Mouse (Mus musculus): ENCODE data around the gene Pml. TPM values are rescaled to one million over a fixed set of nuclear protein-coding genes. Genes with fewer than 3 reads are reported as not detected.

Gene Pml
- polyA plus RNA-seq, 1 experiment from 2014 or later, result 15.5 TPM

DNA sequence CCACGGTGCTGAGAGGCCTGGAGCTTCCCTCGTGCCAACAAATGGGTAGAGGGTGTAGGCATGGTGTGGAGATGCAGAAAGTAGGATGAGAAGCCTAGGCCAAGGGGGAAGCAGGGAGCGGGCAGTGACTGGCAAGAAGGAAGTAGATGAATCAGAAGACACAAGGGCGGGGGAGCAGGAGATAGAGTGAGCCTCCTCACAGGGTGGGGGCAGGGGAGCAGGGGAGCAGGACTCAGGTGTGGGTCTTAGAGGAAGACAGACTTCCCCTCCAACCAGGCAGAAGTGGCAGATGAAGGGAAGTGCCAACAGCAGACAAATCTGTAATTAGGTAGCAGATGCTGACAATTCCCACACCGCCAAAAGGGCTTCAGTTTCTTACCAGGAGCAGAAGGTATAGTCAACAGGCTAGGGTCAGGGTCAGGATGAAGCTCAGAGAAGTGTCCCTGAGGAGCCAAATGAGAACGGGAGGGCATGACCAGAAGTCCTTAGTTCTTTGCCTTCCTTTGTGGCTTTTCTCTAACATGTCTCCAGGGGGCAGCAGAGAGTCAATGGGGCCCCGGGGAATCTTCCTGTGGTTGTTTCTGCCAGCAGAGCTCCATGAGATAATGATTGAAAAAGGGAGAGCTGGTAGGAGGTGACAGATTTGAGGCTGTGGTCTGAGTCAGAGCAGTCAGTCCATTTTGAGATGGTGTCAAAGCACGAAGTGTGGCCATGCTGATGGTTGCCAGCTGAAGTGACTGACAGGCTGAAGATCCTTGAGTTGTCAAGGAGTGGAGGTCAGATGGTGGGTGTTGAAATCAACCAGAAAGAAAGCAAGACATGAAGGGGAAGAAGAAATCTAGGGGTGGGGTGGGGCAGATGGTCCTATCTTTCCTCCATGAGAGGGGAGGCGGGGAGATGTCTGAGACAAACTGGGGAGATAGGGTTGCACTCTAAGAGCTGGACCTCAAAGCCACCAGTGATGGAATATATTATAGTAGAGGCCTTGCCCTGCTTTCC lies 23.4 kb downstream of the Pml start:
- Histone ChIP-seq H3K27me3 (replicated peaks) (no peaks in the 10 kb centered on the region), H3K27ac (no peak overlapping the region), H3K9ac (no peak overlapping the region), H3K4me2 (no peak overlapping the region), H3K4me1 (no peaks in the 10 kb centered on the region), H3K36me3 (peaks cover 27% of the 10 kb centered on the region), H3K9me3 (no peaks in the 10 kb centered on the region), H3K4me3 (replicated peaks) (no peak overlapping the region)
- WGBS, result 62% methylated on average over 9 of the region's 9 CpGs
- no peak for ATAC-seq (ENCODE audit: insufficient read depth, low FRiP score, low read depth)

DNA sequence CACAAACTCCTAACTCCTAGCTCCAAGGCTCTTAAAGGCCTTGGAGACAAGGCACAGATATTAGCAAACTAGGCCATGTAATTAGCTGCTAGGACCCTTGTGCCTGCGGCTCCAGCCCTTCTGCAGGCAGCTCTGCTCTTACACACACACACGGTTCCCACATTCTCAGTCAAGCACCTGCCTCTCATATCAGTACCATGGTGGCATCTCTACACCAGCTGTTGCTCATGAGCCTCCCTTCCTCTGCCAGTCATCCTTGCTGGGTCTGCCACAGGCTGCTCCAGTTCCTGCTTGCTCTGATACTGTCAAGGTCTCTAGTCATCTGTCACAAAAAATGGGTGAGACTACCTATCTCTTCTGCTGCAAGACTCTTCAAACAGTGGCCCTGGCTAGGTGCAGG lies 25.2 kb downstream of the Pml start:
- H3K9ac ChIP-seq, result no peak overlapping the region
- H3K9me3 ChIP-seq, result no peaks in the 10 kb centered on the region
- H3K27ac ChIP-seq, result no peak overlapping the region
- no peak for ATAC-seq (ENCODE audit: insufficient read depth, low FRiP score, low read depth)
- H3K4me2 ChIP-seq, result no peak overlapping the region
- no peak overlapping the region for H3K4me3 ChIP-seq (replicated peaks)
- H3K36me3 ChIP-seq, result peaks cover 20% of the 10 kb centered on the region
- 85% methylated on average over 2 of the region's 2 CpGs for WGBS
- no peaks in the 10 kb centered on the region for H3K4me1 ChIP-seq
- no peaks in the 10 kb centered on the region for H3K27me3 ChIP-seq (replicated peaks)

DNA sequence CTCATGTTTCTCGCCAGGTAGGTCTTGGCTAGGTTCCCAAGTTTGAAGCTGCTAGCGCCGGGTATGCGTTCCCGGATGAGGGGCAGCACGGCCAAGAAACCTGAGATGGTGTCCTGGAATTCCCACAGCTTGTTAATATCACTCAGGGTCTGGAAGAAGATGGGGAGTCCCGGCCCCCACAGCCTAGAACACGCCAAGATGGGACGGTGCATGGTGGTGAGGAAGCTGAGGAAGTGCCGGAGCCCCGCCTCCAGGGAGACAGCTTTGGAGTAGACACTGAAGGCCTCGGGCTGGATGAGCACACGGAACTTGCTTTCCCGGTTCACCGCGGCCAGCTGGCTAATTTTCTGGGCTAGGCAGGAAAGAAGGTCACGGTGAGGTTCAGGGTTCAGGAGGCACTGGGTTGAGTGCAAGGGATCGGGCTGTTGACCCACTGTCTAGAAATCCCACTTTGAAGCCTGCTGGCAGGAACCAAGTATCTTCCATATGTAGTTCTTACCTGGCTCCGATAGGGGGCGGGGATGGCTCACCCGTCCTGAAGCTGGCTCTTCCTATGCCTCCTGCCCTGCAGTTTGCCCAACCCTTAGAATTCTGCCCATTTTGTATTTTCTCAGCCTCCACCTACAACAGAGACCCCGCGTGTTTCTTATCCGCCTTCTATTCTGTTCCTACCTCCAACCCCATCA lies 29.2 kb downstream of the Pml start:
- Histone ChIP-seq H3K4me1 (no peaks in the 10 kb centered on the region), H3K27ac (no peak overlapping the region), H3K9me3 (no peaks in the 10 kb centered on the region), H3K36me3 (0 out of 2 replicates have a peak, but pooled peaks cover 8% of the 10 kb centered on the region), H3K4me2 (no peak overlapping the region), H3K9ac (no peak overlapping the region), H3K27me3 (replicated peaks) (no peaks in the 10 kb centered on the region), H3K4me3 (replicated peaks) (no peak overlapping the region)
- WGBS, result 71% methylated on average over 24 of the region's 24 CpGs
- ATAC-seq (ENCODE audit: insufficient read depth, low FRiP score, low read depth), result no peak

DNA sequence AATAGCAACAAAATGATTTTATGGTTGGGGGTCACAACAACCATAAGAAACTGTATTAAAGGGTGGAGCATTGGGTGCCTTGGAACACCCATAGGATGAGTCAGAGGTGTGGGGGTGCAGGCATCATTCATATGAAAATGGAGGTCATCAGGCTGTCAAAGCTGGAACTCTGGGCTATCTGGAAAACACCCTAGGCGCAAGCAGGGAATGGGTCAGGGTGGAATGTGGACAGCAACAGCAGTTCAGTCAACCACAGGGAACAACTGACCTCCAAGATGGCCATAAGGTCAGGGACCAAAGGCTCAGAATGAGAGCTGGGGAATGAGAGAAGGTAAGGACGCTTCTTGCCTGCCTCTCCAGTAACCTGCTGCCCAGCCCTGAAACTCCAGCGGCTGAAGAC lies 31.0 kb downstream of the Pml start:
- 94% methylated on average over 3 of the region's 3 CpGs for WGBS
- H3K4me1 ChIP-seq, result peaks cover 4% of the 10 kb centered on the region
- H3K4me2 ChIP-seq, result no peak overlapping the region
- H3K4me3 ChIP-seq (replicated peaks), result no peak overlapping the region
- H3K9me3 ChIP-seq, result no peaks in the 10 kb centered on the region
- ATAC-seq (ENCODE audit: insufficient read depth, low FRiP score, low read depth), result no peak
- H3K36me3 ChIP-seq, result 0 out of 2 replicates have a peak, but pooled peaks cover 5% of the 10 kb centered on the region
- H3K27me3 ChIP-seq (replicated peaks), result no peaks in the 10 kb centered on the region
- H3K27ac ChIP-seq, result no peak overlapping the region
- no peak overlapping the region for H3K9ac ChIP-seq

DNA sequence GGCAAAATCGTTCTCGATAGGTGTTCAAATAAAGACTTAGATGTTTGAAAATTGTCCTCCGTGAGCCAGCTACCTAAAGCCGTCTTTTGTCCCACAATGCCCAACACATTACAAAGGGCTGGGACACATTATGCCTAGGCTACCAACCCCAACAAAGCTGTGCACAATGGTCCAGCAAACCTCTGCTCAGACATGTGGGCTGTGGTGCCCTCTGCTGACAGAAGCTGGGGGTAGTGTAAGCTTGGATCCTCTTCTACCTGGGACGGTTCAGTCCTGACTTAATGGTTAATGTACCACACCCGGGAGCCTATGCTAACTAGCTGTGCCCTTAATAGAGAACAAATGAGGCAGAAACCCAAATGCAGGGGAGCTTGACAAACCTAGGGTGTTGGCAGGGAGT lies 33.2 kb downstream of the Pml start:
- ATAC-seq (ENCODE audit: insufficient read depth, low FRiP score, low read depth), result no peak
- 0 out of 2 replicates have a peak, but pooled peaks cover 5% of the 10 kb centered on the region for H3K36me3 ChIP-seq
- no peak overlapping the region for H3K4me3 ChIP-seq (replicated peaks)
- H3K9me3 ChIP-seq, result no peaks in the 10 kb centered on the region
- no peak overlapping the region for H3K27ac ChIP-seq
- no peaks in the 10 kb centered on the region for H3K27me3 ChIP-seq (replicated peaks)
- no peak overlapping the region for H3K9ac ChIP-seq
- 58% methylated on average over 6 of the region's 6 CpGs for WGBS
- no peak overlapping the region for H3K4me2 ChIP-seq
- peaks cover 4% of the 10 kb centered on the region for H3K4me1 ChIP-seq

DNA sequence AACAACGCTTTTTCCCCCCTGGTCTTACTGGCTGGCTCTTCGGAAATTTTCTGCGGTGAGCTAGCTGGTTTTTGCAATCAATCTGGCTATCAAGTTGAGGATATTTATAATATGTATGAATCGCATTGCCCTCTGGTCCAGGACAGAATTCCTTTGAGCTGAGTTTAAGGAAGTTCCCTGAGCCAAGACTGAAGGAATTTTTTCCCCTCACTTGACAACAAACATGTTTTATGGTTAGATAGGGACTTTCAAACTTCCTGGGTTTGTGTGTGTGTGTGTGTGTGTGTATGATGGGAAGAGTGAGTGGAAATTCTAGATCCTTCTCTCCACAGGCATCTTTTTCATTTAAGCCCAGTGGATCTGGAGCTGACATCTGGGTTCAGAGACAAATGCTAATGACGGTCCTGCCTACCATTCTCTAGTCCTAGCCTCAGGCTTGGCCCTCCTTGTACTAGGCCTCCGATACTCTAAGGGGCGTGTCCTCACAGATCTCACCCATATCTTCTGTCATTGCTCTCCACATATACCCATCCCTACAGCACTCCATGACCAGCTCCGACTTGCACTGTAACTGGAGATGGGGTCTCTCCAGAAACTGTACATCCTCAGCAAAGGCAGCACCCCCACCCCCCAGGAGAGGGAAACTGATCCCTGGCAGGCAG lies 34.9 kb downstream of the Pml start:
- H3K9me3 ChIP-seq, result no peaks in the 10 kb centered on the region
- WGBS, result 39% methylated on average over 8 of the region's 8 CpGs
- H3K27ac ChIP-seq, result 0 out of 2 replicates have a peak overlapping the region, but pooled peaks have one; percentile 21
- no peaks in the 10 kb centered on the region for H3K36me3 ChIP-seq
- ATAC-seq (ENCODE audit: insufficient read depth, low FRiP score, low read depth), result peak; percentile 67; the same call in 1 of the 2 replicates
- H3K9ac ChIP-seq, result no peak overlapping the region
- H3K4me3 ChIP-seq (replicated peaks), result no peak overlapping the region
- peaks cover 4% of the 10 kb centered on the region for H3K4me1 ChIP-seq
- no peaks in the 10 kb centered on the region for H3K27me3 ChIP-seq (replicated peaks)
- no peak overlapping the region for H3K4me2 ChIP-seq

DNA sequence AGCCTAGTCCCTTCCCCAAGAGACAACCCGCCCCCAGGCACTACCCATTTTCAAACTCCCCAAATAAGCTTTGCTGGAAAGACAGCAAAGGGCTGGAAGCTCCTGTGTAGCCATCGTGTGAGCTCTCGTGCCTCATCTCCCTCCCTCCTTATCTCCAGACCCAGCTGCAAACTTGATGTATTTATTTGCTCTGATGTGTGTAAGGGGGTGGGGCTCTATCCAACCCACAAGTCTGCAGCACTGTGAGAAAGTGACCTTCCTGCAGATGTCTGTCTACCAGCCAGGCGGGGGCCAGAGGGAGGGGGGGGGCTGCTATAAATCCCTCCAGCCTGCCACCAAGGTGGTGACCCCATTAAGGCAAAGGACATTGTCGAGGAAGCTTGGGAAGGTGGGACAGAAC lies 35.7 kb downstream of the Pml start:
- Histone ChIP-seq H3K36me3 (no peaks in the 10 kb centered on the region), H3K4me1 (peaks cover 4% of the 10 kb centered on the region), H3K27ac (no peak overlapping the region), H3K9me3 (no peaks in the 10 kb centered on the region), H3K4me3 (replicated peaks) (no peak overlapping the region), H3K4me2 (no peak overlapping the region), H3K27me3 (replicated peaks) (no peaks in the 10 kb centered on the region), H3K9ac (no peak overlapping the region)
- ATAC-seq (ENCODE audit: insufficient read depth, low FRiP score, low read depth), result peak; percentile 88
- WGBS, result 9% methylated on average over 5 of the region's 5 CpGs

DNA sequence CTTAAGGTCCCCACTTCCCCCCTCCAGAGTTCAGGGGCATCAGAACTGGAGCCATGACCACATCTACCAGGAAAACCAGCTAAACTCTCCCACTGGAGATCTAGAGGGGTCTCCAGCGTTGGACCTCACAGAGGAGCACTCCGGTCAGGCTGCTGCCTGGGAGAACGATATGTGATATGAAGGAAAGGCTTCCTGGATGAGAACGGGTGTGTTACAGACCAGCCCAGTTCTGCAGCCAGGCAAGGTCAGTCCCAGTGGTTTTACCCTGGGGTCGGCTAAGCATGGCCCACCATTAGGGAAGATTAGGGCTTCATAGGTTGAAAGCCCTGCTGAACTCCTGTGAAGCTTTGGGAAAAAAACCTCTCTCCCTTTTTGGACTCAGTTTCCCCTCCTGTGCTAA lies 36.2 kb downstream of the Pml start:
- H3K4me3 ChIP-seq (replicated peaks), result no peak overlapping the region
- H3K4me2 ChIP-seq, result no peak overlapping the region
- H3K9me3 ChIP-seq, result no peaks in the 10 kb centered on the region
- 54% methylated on average over 5 of the region's 5 CpGs for WGBS
- H3K9ac ChIP-seq, result no peak overlapping the region
- H3K27me3 ChIP-seq (replicated peaks), result no peaks in the 10 kb centered on the region
- peaks cover 4% of the 10 kb centered on the region for H3K4me1 ChIP-seq
- ATAC-seq (ENCODE audit: insufficient read depth, low FRiP score, low read depth), result no peak
- H3K36me3 ChIP-seq, result no peaks in the 10 kb centered on the region
- H3K27ac ChIP-seq, result no peak overlapping the region

DNA sequence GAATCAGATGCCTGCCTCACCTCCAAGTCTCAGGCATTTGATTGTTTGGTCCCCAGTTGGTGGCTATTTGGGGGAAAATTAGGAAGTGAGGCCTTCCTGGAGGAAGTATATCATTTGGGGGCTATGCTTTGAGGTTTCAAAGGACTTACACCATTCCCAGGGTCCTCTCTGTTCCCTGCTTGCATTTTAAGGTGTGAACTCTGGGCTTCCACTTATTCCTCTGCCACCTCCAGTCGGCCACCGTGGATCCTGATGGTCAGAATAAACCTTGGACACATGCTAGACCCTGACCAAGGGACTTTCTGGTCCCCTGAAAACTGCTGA lies 39.3 kb downstream of the Pml start:
- ATAC-seq (ENCODE audit: insufficient read depth, low FRiP score, low read depth), result no peak
- Histone ChIP-seq H3K9ac (no peak overlapping the region), H3K27ac (no peak overlapping the region), H3K4me1 (peaks cover 4% of the 10 kb centered on the region), H3K4me2 (no peak overlapping the region), H3K9me3 (no peaks in the 10 kb centered on the region), H3K36me3 (no peaks in the 10 kb centered on the region), H3K4me3 (replicated peaks) (no peak overlapping the region), H3K27me3 (replicated peaks) (peaks cover 4% of the 10 kb centered on the region; the same call in 1 of the 2 replicates)
- WGBS, result 81% methylated on average over 2 of the region's 2 CpGs

DNA sequence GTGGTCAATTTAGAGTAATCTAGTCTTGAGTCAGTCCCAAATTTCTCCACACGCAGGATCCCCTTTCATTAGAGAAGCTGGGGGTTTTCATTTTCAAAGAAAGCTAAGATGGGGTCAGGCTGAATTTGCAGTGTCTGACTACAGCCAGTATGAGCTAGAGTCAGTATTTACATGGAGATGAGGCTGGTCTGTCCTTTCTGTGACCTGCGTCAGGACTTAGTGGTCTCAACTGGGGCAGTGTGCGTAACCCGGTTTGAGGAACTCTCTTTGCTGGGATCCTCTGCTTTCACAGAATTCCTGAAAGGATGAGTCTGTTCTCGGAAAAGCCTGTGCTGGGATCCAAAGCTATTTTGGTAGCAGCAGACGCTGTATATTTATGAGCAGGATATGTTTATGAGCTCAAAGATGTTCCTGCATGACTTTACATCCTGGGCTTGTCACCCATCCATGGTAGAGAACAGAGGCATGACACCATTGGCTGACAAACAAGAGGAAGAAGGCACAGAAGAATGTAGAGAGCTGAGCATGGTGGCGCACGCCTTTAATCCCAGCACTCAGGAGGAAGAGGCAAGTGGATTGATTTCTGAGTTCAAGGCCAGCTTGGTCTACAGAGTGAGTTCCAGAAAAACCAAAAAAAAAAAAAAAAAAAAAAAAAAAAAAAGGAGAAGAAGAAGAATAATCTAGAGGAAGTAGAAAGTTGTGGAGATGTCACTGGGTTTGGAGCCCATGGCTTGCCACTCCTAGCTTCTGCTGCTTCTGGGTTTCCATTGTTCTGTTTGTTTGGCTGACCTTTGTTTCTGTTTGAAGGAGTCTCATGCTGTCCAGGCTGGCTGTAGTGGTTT lies 39.9 kb downstream of the Pml start:
- WGBS, result 66% methylated on average over 8 of the region's 8 CpGs
- no peaks in the 10 kb centered on the region for H3K36me3 ChIP-seq
- H3K9ac ChIP-seq, result no peak overlapping the region
- H3K27ac ChIP-seq, result no peak overlapping the region
- H3K9me3 ChIP-seq, result no peaks in the 10 kb centered on the region
- peaks cover under 1% of the 10 kb centered on the region for H3K4me1 ChIP-seq
- no peak overlapping the region for H3K4me2 ChIP-seq
- H3K27me3 ChIP-seq (replicated peaks), result peaks cover 4% of the 10 kb centered on the region; the same call in 1 of the 2 replicates
- no peak for ATAC-seq (ENCODE audit: insufficient read depth, low FRiP score, low read depth)
- H3K4me3 ChIP-seq (replicated peaks), result no peak overlapping the region

DNA sequence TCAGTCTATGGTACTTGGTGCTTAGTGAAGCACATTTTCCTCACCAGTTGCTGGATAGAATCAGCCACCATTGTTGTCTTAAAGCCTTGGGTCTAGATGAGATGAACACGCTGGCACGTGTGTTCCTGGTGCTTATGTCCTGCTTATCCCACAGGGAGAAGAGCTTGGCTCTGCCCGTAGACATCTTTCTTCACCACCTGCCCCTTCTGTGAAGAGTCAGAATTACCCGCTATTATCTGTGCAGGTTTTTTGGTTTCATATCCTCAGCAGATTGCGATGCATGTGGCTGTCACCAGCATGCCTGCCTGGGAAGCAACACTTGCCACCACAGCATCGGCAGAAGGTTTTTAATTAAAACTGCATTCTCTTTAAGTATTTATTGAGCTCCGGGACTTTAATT lies 43.6 kb downstream of the Pml start:
- ATAC-seq (ENCODE audit: insufficient read depth, low FRiP score, low read depth), result no peak
- WGBS, result 85% methylated on average over 7 of the region's 7 CpGs
- no peak overlapping the region for H3K4me3 ChIP-seq (replicated peaks)
- H3K27me3 ChIP-seq (replicated peaks), result peaks cover 35% of the 10 kb centered on the region
- H3K27ac ChIP-seq, result no peak overlapping the region
- H3K4me2 ChIP-seq, result no peak overlapping the region
- no peak overlapping the region for H3K9ac ChIP-seq
- H3K36me3 ChIP-seq, result no peaks in the 10 kb centered on the region
- H3K9me3 ChIP-seq, result no peaks in the 10 kb centered on the region
- H3K4me1 ChIP-seq, result peaks cover 28% of the 10 kb centered on the region; the same call in 1 of the 2 replicates
